Mouse (Mus musculus) myocyte (in vitro differentiated cells): ENCODE data around the gene Gm6899. TPM values are rescaled to one million over a fixed set of nuclear protein-coding genes. Genes with fewer than 3 reads are reported as not detected.

ENCODE experiments used
- H3K27me3 ChIP-seq: one replicate; pipeline ENCODE4 v1.6.1; 2011; ENCODE audit not compliant: control insufficient read depth, insufficient read depth, insufficient read length
- H3K36me3 ChIP-seq: one replicate; pipeline ENCODE4 v1.6.1; 2011; ENCODE audit not compliant: control insufficient read depth, insufficient read depth
- H3K4me2 ChIP-seq: one replicate; pipeline ENCODE4 v1.6.1; 2011; ENCODE audit warnings: low read depth, control low read depth
- H3K4me3 ChIP-seq: one replicate; pipeline ENCODE4 v1.5.1; 2011; ENCODE audit warnings: mild to moderate bottlenecking, control low read depth, moderate library complexity
- H3K79me2 ChIP-seq: one replicate; pipeline ENCODE4 v1.6.1; 2011; ENCODE audit not compliant: control insufficient read depth, insufficient read depth
- H3ac ChIP-seq: one replicate; pipeline ENCODE4 v1.6.1; 2011; ENCODE audit not compliant: control insufficient read depth, insufficient read length
- CEBPB ChIP-seq: IDR thresholded peaks from 2 replicates; pipeline ENCODE4 v1.6.1; 2011; ENCODE audit warnings: mild to moderate bottlenecking, moderate library complexity; ENCODE audit not compliant: poor library complexity, insufficient read depth, severe bottlenecking
- E2F4 ChIP-seq: IDR thresholded peaks from one replicate; pipeline ENCODE4 v1.6.1; 2011; ENCODE audit warnings: mild to moderate bottlenecking, control low read depth, moderate library complexity; ENCODE audit not compliant: insufficient read depth
- MAX ChIP-seq: IDR thresholded peaks from one replicate; pipeline ENCODE4 v1.6.1; 2011; ENCODE audit warnings: low read depth, mild to moderate bottlenecking, control low read depth
- MYOD1 ChIP-seq, 3 experiments: IDR thresholded peaks; one replicate each; pipeline ENCODE4 v1.6.1; 2011; ENCODE audit warnings: control low read depth in 2 of 3, low read depth in 2 of 3, mild to moderate bottlenecking in 2 of 3, moderate library complexity in 1 of 3; ENCODE audit not compliant: insufficient read length in 2 of 3, control insufficient read depth in 1 of 3
- MYOG ChIP-seq, 3 experiments: IDR thresholded peaks; one replicate each; pipeline ENCODE4 v1.6.1; 2011; ENCODE audit warnings: control low read depth in 2 of 3, low read depth in 2 of 3, mild to moderate bottlenecking in 2 of 3; ENCODE audit not compliant: insufficient read length in 2 of 3, control insufficient read depth in 1 of 3, insufficient read depth in 1 of 3
- POLR2A ChIP-seq: IDR thresholded peaks from one replicate; pipeline ENCODE4 v1.6.1; 2011; ENCODE audit warnings: low read depth, mild to moderate bottlenecking, control low read depth, moderate library complexity; ENCODE audit not compliant: insufficient read length
- POLR2AphosphoS2 ChIP-seq: IDR thresholded peaks from one replicate; pipeline ENCODE4 v1.6.1; 2011; ENCODE audit warnings: low read depth, control low read depth; ENCODE audit not compliant: insufficient read length
- REST ChIP-seq: IDR thresholded peaks from one replicate; pipeline ENCODE4 v1.6.1; 2011; ENCODE audit warnings: mild to moderate bottlenecking, control low read depth, moderate library complexity; ENCODE audit not compliant: insufficient read depth, insufficient read length
- SRF ChIP-seq: IDR thresholded peaks from one replicate; pipeline ENCODE4 v1.6.1; 2011; ENCODE audit warnings: low read depth; ENCODE audit not compliant: control insufficient read depth, insufficient read length
- TCF12 ChIP-seq: IDR thresholded peaks from one replicate; pipeline ENCODE4 v1.6.1; 2011; ENCODE audit warnings: mild to moderate bottlenecking, control low read depth; ENCODE audit not compliant: poor library complexity, insufficient read depth, severe bottlenecking
- TCF3 ChIP-seq: IDR thresholded peaks from one replicate; pipeline ENCODE4 v1.6.1; 2011; ENCODE audit warnings: low read depth, control low read depth; ENCODE audit not compliant: insufficient read length
- USF1 ChIP-seq: IDR thresholded peaks from one replicate; pipeline ENCODE4 v1.6.1; 2011; ENCODE audit warnings: low read depth, mild to moderate bottlenecking, control low read depth, moderate library complexity
- polyA plus RNA-seq: library from polyadenylated mRNA; unstranded; fragments of >200 nt; fragmentation: generic; extraction: Trizol; gene quantifications from one replicate; pipeline ENCODE4 v1.2.1, GENCODE M21; 2012; ENCODE audit warnings: missing spikeins

The Gm6899 gene
- polyA plus RNA-seq, 1 experiment, result not detected

- Histone ChIP-seq H3K36me3 (no peaks in the 10 kb centered on the region), H3K4me3 (no peak overlapping the region), H3ac (no peak overlapping the region), H3K79me2 (no peaks in the 10 kb centered on the region), H3K27me3 (no peaks in the 10 kb centered on the region), H3K4me2 (no peak overlapping the region)
- TF ChIP-seq SRF (no peak), MYOG (IDR thresholded peaks at IDR 0.05; ENCODE audit: control insufficient read depth in 1 of 3, insufficient read depth in 1 of 3, insufficient read length in 2 of 3, low read depth in 2 of 3) (no peak), MYOD1 (IDR thresholded peaks at IDR 0.05; ENCODE audit: control insufficient read depth in 1 of 3, insufficient read length in 2 of 3, low read depth in 2 of 3) (no peak)
Observed at GRCm38 (mm10) chr11:26597761-26598160, 4.7 kb downstream of the Gm6899 start.

- Histone ChIP-seq H3K27me3 (no peaks in the 10 kb centered on the region), H3K36me3 (no peaks in the 10 kb centered on the region), H3K79me2 (no peaks in the 10 kb centered on the region), H3ac (no peak overlapping the region), H3K4me2 (no peak overlapping the region), H3K4me3 (no peak overlapping the region)
- TF ChIP-seq SRF (no peak), MYOG (IDR thresholded peaks at IDR 0.05; ENCODE audit: control insufficient read depth in 1 of 3, insufficient read depth in 1 of 3, insufficient read length in 2 of 3, low read depth in 2 of 3) (no peak), E2F4 (no peak), POLR2AphosphoS2 (no peak)
Observed at GRCm38 (mm10) chr11:26598876-26599275, 5.8 kb downstream of the Gm6899 start.

GRCm38 (mm10) chr11:26600692-26601091 lies 7.7 kb downstream of the Gm6899 start:
- TF ChIP-seq MAX (no peak), TCF3 (no peak), POLR2AphosphoS2 (no peak), MYOD1 (IDR thresholded peaks at IDR 0.05; ENCODE audit: control insufficient read depth in 1 of 3, insufficient read length in 2 of 3, low read depth in 2 of 3) (no peak), E2F4 (no peak), MYOG (IDR thresholded peaks at IDR 0.05; ENCODE audit: control insufficient read depth in 1 of 3, insufficient read depth in 1 of 3, insufficient read length in 2 of 3, low read depth in 2 of 3) (no peak), SRF (no peak), USF1 (no peak), CEBPB (no peak), REST (no peak), POLR2A (no peak), TCF12 (no peak)
- no peaks in the 10 kb centered on the region for H3K79me2 ChIP-seq
- H3ac ChIP-seq, result no peak overlapping the region
- no peaks in the 10 kb centered on the region for H3K36me3 ChIP-seq
- no peak overlapping the region for H3K4me3 ChIP-seq
- no peaks in the 10 kb centered on the region for H3K27me3 ChIP-seq
- no peak overlapping the region for H3K4me2 ChIP-seq

GRCm38 (mm10) chr11:26601571-26602175 lies 8.6 kb downstream of the Gm6899 start:
- TF ChIP-seq TCF3 (no peak), CEBPB (no peak), REST (no peak), POLR2A (no peak), USF1 (no peak), E2F4 (no peak), SRF (no peak), TCF12 (no peak), MAX (no peak), POLR2AphosphoS2 (no peak), MYOD1 (IDR thresholded peaks at IDR 0.05; ENCODE audit: control insufficient read depth in 1 of 3, insufficient read length in 2 of 3, low read depth in 2 of 3) (no peak), MYOG (IDR thresholded peaks at IDR 0.05; ENCODE audit: control insufficient read depth in 1 of 3, insufficient read depth in 1 of 3, insufficient read length in 2 of 3, low read depth in 2 of 3) (no peak)
- H3K27me3 ChIP-seq, result no peaks in the 10 kb centered on the region
- no peak overlapping the region for H3K4me2 ChIP-seq
- no peaks in the 10 kb centered on the region for H3K36me3 ChIP-seq
- H3K79me2 ChIP-seq, result no peaks in the 10 kb centered on the region
- no peak overlapping the region for H3K4me3 ChIP-seq
- no peak overlapping the region for H3ac ChIP-seq

GRCm38 (mm10) chr11:26604061-26604655 lies 11.1 kb downstream of the Gm6899 start:
- no peaks in the 10 kb centered on the region for H3K27me3 ChIP-seq
- no peak overlapping the region for H3ac ChIP-seq
- no peaks in the 10 kb centered on the region for H3K36me3 ChIP-seq
- no peak for TF ChIP-seq E2F4
- TF ChIP-seq CEBPB, result no peak
- no peak for TF ChIP-seq REST
- no peak for TF ChIP-seq MYOD1 (IDR thresholded peaks at IDR 0.05; ENCODE audit: control insufficient read depth in 1 of 3, insufficient read length in 2 of 3, low read depth in 2 of 3)
- no peaks in the 10 kb centered on the region for H3K79me2 ChIP-seq
- no peak overlapping the region for H3K4me3 ChIP-seq
- no peak overlapping the region for H3K4me2 ChIP-seq
